Mouse (Mus musculus): ENCODE data around the gene Lmbrd2.
"Not testable (repeated sequence)": the region's sequence is repeated elsewhere in the genome, so short reads cannot be mapped to it uniquely, and the experiment has no call there.

The Lmbrd2 gene

GRCm38 (mm10) chr15:9132693-9133443, 7.5 kb upstream of the Lmbrd2 start:
- DNase-seq (ENCODE audit: low read depth, low spot score) = peak; percentile 25

- peak; percentile 90 for DNase-seq (ENCODE audit: low read depth, low spot score)
Observed at GRCm38 (mm10) chr15:9134891-9135507, 5.4 kb upstream of the Lmbrd2 start.

GRCm38 (mm10) chr15:9139447-9139846, 903 bp upstream of the Lmbrd2 start:
- no peak for DNase-seq (ENCODE audit: low read depth, low spot score)

GRCm38 (mm10) chr15:9140684-9141171, 378 bp downstream of the Lmbrd2 start:
- DNase-seq (ENCODE audit: low read depth, low spot score) = peak; percentile 81

GRCm38 (mm10) chr15:9155325-9155724, 15.0 kb downstream of the Lmbrd2 start, which contains the start of gene Skp2:
Gene Skp2 (minus strand): TSS chr15:9155425.
- DNase-seq (ENCODE audit: low read depth, low spot score) = no peak

GRCm38 (mm10) chr15:9162557-9163070, 22.3 kb downstream of the Lmbrd2 start:
- DNase-seq (ENCODE audit: low read depth, low spot score) = no peak

- DNase-seq (ENCODE audit: low read depth, low spot score) = peak; percentile 80
Observed at GRCm38 (mm10) chr15:9164125-9164524, 23.8 kb downstream of the Lmbrd2 start.

GRCm38 (mm10) chr15:9177038-9177437, 36.7 kb downstream of the Lmbrd2 start:
- no peak for DNase-seq (ENCODE audit: low read depth, low spot score)

GRCm38 (mm10) chr15:9183995-9184394, 43.6 kb downstream of the Lmbrd2 start:
- DNase-seq (ENCODE audit: low read depth, low spot score) = no peak

GRCm38 (mm10) chr15:9189796-9190195, 49.4 kb downstream of the Lmbrd2 start:
- DNase-seq (ENCODE audit: low read depth, low spot score) = no peak

- peak; percentile 54 for DNase-seq (ENCODE audit: low read depth, low spot score)
Observed at GRCm38 (mm10) chr15:9192685-9193084, 52.3 kb downstream of the Lmbrd2 start.

- DNase-seq (ENCODE audit: low read depth, low spot score) = no peak
Observed at GRCm38 (mm10) chr15:9198421-9198820, 58.1 kb downstream of the Lmbrd2 start.

GRCm38 (mm10) chr15:9211891-9212290, 71.5 kb downstream of the Lmbrd2 start:
- no peak for DNase-seq (ENCODE audit: low read depth, low spot score)

- peak; percentile 94 for DNase-seq (ENCODE audit: low read depth, low spot score)
Observed at GRCm38 (mm10) chr15:9213026-9213425, 72.7 kb downstream of the Lmbrd2 start.

- DNase-seq (ENCODE audit: low read depth, low spot score) = peak; percentile 66
Observed at GRCm38 (mm10) chr15:9213431-9213830, 73.1 kb downstream of the Lmbrd2 start.

GRCm38 (mm10) chr15:9216446-9216845, 76.1 kb downstream of the Lmbrd2 start:
- DNase-seq (ENCODE audit: low read depth, low spot score) = no peak

GRCm38 (mm10) chr15:9230917-9231316, 90.6 kb downstream of the Lmbrd2 start:
- DNase-seq (ENCODE audit: low read depth, low spot score) = not testable (repeated sequence)

GRCm38 (mm10) chr15:9246345-9246744, 106.0 kb downstream of the Lmbrd2 start:
- no peak for DNase-seq (ENCODE audit: low read depth, low spot score)
